Mouse (Mus musculus) liver, embryonic 15.5 days (tissue): ENCODE results near the gene Sorbs1. TPM values are rescaled to one million over a fixed set of nuclear protein-coding genes. Genes with fewer than 3 reads are reported as not detected.

ENCODE experiments used
- ATAC-seq: fragments of 200-750 bp; cut with Nextera tagmentation; 2 replicates; pipeline ENCODE4 v1.8.0; 2017; ENCODE audit warnings: moderate number of reproducible peaks, mild to moderate bottlenecking, moderate library complexity; ENCODE audit not compliant: insufficient read depth
- H3K27ac ChIP-seq: fragments of 300-500 bp; sonication (generic); replicated peaks from 2 replicates; pipeline ENCODE4 v1.5.1; 2015; ENCODE audit warnings: mild to moderate bottlenecking, inconsistent platforms
- H3K27me3 ChIP-seq: fragments of 300-500 bp; sonication (generic); 2 replicates; pipeline ENCODE4 v1.6.1; 2015; ENCODE audit warnings: mild to moderate bottlenecking, inconsistent platforms
- H3K36me3 ChIP-seq: fragments of 300-500 bp; sonication (generic); replicated peaks from 2 replicates; pipeline ENCODE4 v1.6.1; 2015; ENCODE audit warnings: moderate library complexity, mild to moderate bottlenecking, inconsistent platforms
- H3K4me1 ChIP-seq: fragments of 300-500 bp; sonication (generic); replicated peaks from 2 replicates; pipeline ENCODE4 v1.6.1; 2015; ENCODE audit warnings: inconsistent platforms
- H3K4me2 ChIP-seq: fragments of 300-500 bp; sonication (generic); 2 replicates; pipeline ENCODE4 v1.6.1; 2015; ENCODE audit warnings: moderate library complexity, mild to moderate bottlenecking, inconsistent platforms
- H3K4me3 ChIP-seq: fragments of 300-500 bp; sonication (generic); replicated peaks from 2 replicates; pipeline ENCODE4 v1.5.1; 2015; ENCODE audit warnings: mild to moderate bottlenecking, inconsistent platforms
- H3K9ac ChIP-seq: fragments of 300-500 bp; sonication (generic); 2 replicates; pipeline ENCODE4 v1.6.1; 2015; ENCODE audit warnings: moderate library complexity, mild to moderate bottlenecking, inconsistent platforms
- H3K9me3 ChIP-seq: fragments of 300-500 bp; sonication (generic); replicated peaks from 2 replicates; pipeline ENCODE4 v1.6.1; 2016; ENCODE audit warnings: inconsistent platforms
- WGBS: fragments of 180-500 bp; shearing (Covaris S2); methylation state at CpG from one replicate; pipeline ENCODE4 v1.1.7; 2015; ENCODE audit warnings: mixed read lengths; ENCODE audit not compliant: insufficient replicate concordance; 5-methylcytosine and 5-hydroxymethylcytosine counted together
- polyA plus RNA-seq: library from polyadenylated mRNA; unstranded; fragments of >200 nt; fragmentation: Nextera tagmentation; extraction: Ambion mirVana; gene quantifications from 2 replicates; pipeline ENCODE4 v1.2.1, GENCODE M21; 2015

Gene Sorbs1
- polyA plus RNA-seq, 1 experiment from 2014 or later: 34.9 TPM

- 71% methylated on average over 1 of the region's 1 CpGs for WGBS
Observed at GRCm38 (mm10) chr19:40255561-40255960, 258.0 kb downstream of the Sorbs1 start.

GRCm38 (mm10) chr19:40254741-40255140, 258.8 kb downstream of the Sorbs1 start:
- H3K27me3 ChIP-seq: no peaks in the 10 kb centered on the region
- no peak for ATAC-seq
- no peak overlapping the region for H3K9ac ChIP-seq
- WGBS: 79% methylated on average over 3 of the region's 3 CpGs
- no peaks in the 10 kb centered on the region for H3K9me3 ChIP-seq
- H3K36me3 ChIP-seq: peaks cover 3% of the 10 kb centered on the region; the same call in 1 of the 2 replicates
- no peak overlapping the region for H3K27ac ChIP-seq
- H3K4me1 ChIP-seq: peaks cover 18% of the 10 kb centered on the region
- no peak overlapping the region for H3K4me2 ChIP-seq
- no peak overlapping the region for H3K4me3 ChIP-seq

More at GRCm38 (mm10) chr19:40255561-40255960, 258.0 kb downstream of the Sorbs1 start:
- no peak overlapping the region for H3K4me2 ChIP-seq
- no peak overlapping the region for H3K27ac ChIP-seq
- no peaks in the 10 kb centered on the region for H3K27me3 ChIP-seq
- H3K36me3 ChIP-seq: peaks cover 3% of the 10 kb centered on the region; the same call in 1 of the 2 replicates
- no peaks in the 10 kb centered on the region for H3K9me3 ChIP-seq
- H3K9ac ChIP-seq: no peak overlapping the region
- peaks cover 26% of the 10 kb centered on the region for H3K4me1 ChIP-seq
- no peak overlapping the region for H3K4me3 ChIP-seq
- no peak for ATAC-seq

GRCm38 (mm10) chr19:40253768-40254167, 259.8 kb downstream of the Sorbs1 start:
- Histone ChIP-seq H3K4me2 (no peak overlapping the region), H3K27ac (no peak overlapping the region), H3K27me3 (no peaks in the 10 kb centered on the region), H3K9ac (no peak overlapping the region), H3K4me1 (peaks cover 18% of the 10 kb centered on the region), H3K36me3 (peaks cover 6% of the 10 kb centered on the region; the same call in 1 of the 2 replicates), H3K9me3 (no peaks in the 10 kb centered on the region), H3K4me3 (no peak overlapping the region)
- no peak for ATAC-seq
- 40% methylated on average over 13 of the region's 13 CpGs for WGBS

- ATAC-seq: no peak
Observed at GRCm38 (mm10) chr19:40251115-40251514, 262.5 kb downstream of the Sorbs1 start.

GRCm38 (mm10) chr19:40249352-40249751, 264.2 kb downstream of the Sorbs1 start:
- H3K9me3 ChIP-seq: no peaks in the 10 kb centered on the region
- H3K27ac ChIP-seq: no peak overlapping the region
- no peak for ATAC-seq
- no peaks in the 10 kb centered on the region for H3K27me3 ChIP-seq
- no peak overlapping the region for H3K4me3 ChIP-seq
- H3K4me1 ChIP-seq: no peaks in the 10 kb centered on the region
- no peak overlapping the region for H3K4me2 ChIP-seq
- WGBS: 43% methylated on average over 11 of the region's 11 CpGs
- peaks cover 6% of the 10 kb centered on the region; the same call in 1 of the 2 replicates for H3K36me3 ChIP-seq
- H3K9ac ChIP-seq: no peak overlapping the region

More at GRCm38 (mm10) chr19:40251115-40251514, 262.5 kb downstream of the Sorbs1 start:
- Histone ChIP-seq H3K9ac (no peak overlapping the region), H3K27me3 (no peaks in the 10 kb centered on the region), H3K27ac (no peak overlapping the region), H3K4me1 (no peaks in the 10 kb centered on the region), H3K4me3 (no peak overlapping the region), H3K36me3 (peaks cover 6% of the 10 kb centered on the region; the same call in 1 of the 2 replicates), H3K9me3 (no peaks in the 10 kb centered on the region), H3K4me2 (no peak overlapping the region)
- 76% methylated on average over 4 of the region's 4 CpGs for WGBS

- 90% methylated on average over 5 of the region's 5 CpGs for WGBS
- no peak overlapping the region for H3K4me3 ChIP-seq
- no peaks in the 10 kb centered on the region for H3K4me1 ChIP-seq
- H3K9me3 ChIP-seq: no peaks in the 10 kb centered on the region
- ATAC-seq: no peak
- peaks cover 6% of the 10 kb centered on the region; the same call in 1 of the 2 replicates for H3K36me3 ChIP-seq
- H3K27me3 ChIP-seq: no peaks in the 10 kb centered on the region
- H3K4me2 ChIP-seq: no peak overlapping the region
- no peak overlapping the region for H3K9ac ChIP-seq
- H3K27ac ChIP-seq: no peak overlapping the region
Observed at GRCm38 (mm10) chr19:40248476-40248875, 265.1 kb downstream of the Sorbs1 start.

GRCm38 (mm10) chr19:40247268-40247666, 266.3 kb downstream of the Sorbs1 start:
- no peak overlapping the region for H3K4me2 ChIP-seq
- H3K9me3 ChIP-seq: no peaks in the 10 kb centered on the region
- no peak overlapping the region for H3K4me3 ChIP-seq
- H3K27me3 ChIP-seq: no peaks in the 10 kb centered on the region
- H3K27ac ChIP-seq: no peak overlapping the region
- peaks cover 14% of the 10 kb centered on the region for H3K36me3 ChIP-seq
- no peaks in the 10 kb centered on the region for H3K4me1 ChIP-seq
- H3K9ac ChIP-seq: no peak overlapping the region
- no peak for ATAC-seq
- 47% methylated on average over 5 of the region's 5 CpGs for WGBS

- no peak overlapping the region for H3K9ac ChIP-seq
- WGBS: 77% methylated on average over 7 of the region's 7 CpGs
- H3K4me1 ChIP-seq: no peaks in the 10 kb centered on the region
- H3K9me3 ChIP-seq: no peaks in the 10 kb centered on the region
- H3K4me2 ChIP-seq: no peak overlapping the region
- no peak overlapping the region for H3K4me3 ChIP-seq
- no peak for ATAC-seq
- no peaks in the 10 kb centered on the region for H3K27me3 ChIP-seq
- no peak overlapping the region for H3K27ac ChIP-seq
- H3K36me3 ChIP-seq: peaks cover 15% of the 10 kb centered on the region
Observed at GRCm38 (mm10) chr19:40246646-40247267, 266.8 kb downstream of the Sorbs1 start.

Other genes with a start within 250 kb of the Sorbs1 start
- 68.0 and 70.4 TPM in 2 replicates for gene Pdlim1, start 241.9 kb downstream of the Sorbs1 start, polyA plus RNA-seq
- gene Aldh18a1, start 74.7 kb upstream of the Sorbs1 start, polyA plus RNA-seq: 29.0 and 33.1 TPM in 2 replicates
- 1.9 and 2.0 TPM in 2 replicates for gene Tctn3, start 98.5 kb upstream of the Sorbs1 start, polyA plus RNA-seq
- gene Entpd1, start 98.6 kb upstream of the Sorbs1 start, polyA plus RNA-seq: 3.8 and 4.7 TPM in 2 replicates
- 0.59 and 0.85 TPM in 2 replicates for gene Cc2d2b, start 235.0 kb upstream of the Sorbs1 start, polyA plus RNA-seq